Mouse (Mus musculus) lung, postnatal 14 days (tissue): ENCODE data around the gene Ntn5.
"Not testable (repeated sequence)": the region's sequence is repeated elsewhere in the genome, so short reads cannot be mapped to it uniquely, and the experiment has no call there.

Experiments used
- DNase-seq: peaks from one replicate; pipeline ENCODE4 v3.0.0; 2021

Ntn5 gene

DNA sequence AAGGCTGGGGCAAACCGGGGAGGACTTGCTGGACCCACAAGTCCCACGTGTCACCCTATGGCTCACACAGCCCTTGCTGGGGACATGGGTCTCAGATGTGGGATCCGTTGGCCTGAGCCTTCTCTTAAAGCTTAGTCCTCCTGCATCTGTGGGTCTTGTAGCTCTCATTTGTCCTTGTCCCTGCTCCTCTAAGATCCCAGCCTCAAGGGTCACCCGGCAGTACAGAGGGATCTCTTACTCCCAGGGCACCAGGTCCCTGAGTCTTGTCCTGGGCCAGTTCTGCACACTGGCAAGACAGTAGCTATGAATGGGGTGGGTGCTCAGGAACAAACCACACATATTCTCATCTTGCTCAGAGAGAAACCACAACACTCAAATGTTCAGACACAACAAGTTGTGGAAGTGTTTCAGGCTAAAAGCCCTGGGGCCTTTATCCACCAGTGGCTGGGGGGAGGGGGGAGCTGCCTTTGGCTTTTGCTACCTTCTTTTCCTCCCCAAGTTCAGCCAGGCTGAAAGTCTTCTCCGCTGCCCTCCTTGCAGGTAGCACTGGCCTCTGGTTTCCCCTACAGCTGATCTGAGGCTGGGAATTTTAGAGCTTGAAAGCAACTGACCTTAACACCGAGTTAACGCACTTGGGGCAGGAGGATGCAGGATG is at the start of gene Ntn5:
Ntn5 (plus strand) TSS at position 627 of the 655 bp plus-strand sequence.
- DNase-seq, result no peak

DNA sequence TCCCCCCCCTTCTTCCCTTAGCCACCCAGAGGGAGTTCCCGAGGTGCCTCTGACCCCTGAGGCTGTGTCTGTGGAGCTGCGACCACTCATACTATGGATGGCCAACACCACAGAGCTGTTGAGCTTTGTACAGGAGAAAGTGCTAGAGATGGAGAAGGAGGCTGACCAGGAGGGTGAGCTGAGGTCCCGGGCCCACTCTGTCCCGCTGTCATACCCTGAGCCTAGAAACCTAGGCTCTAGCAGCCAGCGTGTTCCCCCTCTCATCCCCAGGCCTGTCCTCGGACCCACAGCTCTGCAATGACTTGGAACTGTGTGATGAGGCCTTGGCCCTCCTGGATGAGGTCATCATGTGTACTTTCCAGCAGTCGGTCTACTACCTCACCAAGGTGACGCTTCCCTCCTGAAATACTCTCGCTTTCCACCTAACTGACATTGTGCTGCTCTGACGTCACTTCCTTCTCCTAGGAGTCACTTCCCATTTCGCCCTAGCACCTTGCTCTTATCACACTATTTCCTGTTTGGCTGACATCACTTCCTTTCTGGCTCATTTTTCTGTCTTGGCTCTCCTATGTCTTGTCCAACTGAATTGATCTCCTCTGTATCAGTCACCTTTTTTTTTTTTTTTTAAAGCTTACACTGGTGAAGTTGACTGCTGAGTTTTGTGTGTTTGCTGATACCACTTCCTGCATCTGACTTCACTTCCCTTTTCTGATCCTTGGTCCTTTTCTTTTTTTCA is 48.7 kb upstream of the Ntn5 start:
- no peak for DNase-seq

DNA sequence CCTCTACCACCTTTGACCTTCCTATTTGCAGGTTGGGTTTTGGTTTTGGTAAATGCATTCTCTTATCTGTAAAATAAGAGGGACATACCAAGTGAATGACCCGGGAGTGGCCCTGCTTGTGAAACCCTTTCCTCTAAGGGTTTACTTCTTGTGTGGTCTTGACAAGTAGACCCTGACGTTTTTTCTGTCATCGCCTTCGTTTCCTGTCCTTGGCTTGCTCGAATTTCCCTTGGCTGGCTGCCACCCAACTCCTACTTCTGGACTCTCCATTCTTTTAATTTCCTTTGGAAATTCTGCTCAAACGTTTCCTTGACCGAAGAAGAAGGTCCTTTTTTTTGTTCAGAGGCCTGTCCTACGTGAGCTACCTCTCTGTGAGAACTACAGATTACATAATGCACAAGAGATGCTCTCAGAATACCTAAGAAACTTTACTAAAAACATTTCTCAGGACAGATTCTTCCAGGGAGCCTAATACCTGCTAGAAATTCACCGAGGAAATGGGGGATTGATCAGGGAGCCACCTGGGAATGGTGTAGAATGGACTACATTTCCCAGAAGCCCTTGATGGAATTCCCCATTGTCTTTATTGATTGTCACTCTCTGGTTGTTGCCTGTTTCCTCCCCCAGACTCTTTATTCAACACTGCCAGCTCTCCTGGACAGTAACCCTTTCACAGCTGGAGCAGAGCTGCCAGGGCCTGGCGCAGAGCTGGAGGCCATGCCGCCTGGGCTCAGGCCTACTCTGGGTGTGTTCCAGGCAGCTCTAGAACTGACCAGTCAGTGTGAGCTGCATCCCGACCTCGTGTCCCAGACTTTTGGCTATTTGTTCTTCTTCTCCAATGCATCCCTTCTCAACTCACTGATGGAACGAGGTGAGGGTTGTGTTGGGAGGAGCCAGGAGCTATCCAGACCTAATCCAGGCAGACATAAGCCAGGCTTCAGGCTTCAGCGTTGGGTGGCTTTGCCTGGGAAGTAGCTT is 47.8 kb upstream of the Ntn5 start:
- DNase-seq, result peak; percentile 63

DNA sequence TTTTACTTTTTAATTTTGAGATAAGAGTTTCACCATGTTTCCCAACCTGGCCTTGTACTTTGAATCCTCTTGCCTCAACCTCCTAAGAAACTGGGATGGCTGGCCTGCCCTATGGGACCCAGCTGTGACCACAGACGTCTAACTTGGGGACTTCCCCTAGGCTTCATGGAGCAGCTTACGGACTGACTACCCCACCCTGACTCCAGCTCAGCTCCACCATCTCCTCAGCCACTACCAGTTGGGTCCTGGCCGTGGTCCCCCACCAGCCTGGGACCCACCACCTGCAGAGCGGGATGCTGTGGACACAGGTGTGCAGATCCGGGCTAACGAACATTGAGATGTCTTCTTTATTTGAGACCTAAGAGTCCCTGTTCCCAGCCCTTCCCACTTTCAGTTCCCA is 46.1 kb upstream of the Ntn5 start:
- no peak for DNase-seq

DNA sequence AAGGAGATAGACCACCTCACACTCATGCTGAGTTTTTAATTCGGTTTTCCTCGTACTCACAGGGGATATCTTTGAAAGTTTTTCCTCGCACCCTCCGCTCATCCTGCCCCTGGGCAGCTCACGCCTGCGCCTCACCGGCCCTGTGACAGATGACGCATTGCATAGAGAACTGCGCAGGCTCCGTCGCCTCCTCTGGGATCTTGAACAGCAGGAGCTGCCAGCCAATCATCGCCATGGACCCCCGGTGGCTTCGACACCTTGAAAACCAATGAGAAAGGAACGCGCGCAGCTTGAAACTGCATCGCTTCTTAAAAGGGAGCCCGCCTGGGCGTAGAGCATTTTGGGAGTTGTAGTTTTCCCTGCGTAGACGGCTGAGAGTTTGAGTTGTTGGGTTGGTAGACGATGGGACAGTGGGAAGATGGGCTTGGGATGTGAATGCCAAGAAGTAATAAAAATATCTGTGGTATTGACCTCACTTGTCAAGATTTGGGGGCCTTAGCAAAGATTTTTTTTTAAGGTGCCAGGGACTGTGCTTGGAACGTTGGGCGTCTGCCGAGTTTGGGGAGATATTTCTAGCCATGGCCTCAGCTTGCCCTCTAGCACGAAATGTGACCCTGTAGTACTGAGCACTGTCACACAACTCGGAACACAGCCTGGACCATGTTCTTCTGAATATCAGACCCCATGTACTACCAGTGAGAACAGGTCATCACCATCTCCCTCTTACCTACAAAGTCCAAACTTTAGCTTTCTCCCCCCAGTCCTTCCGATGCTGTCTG is 45.0 kb upstream of the Ntn5 start:
- peak; percentile 88 for DNase-seq

DNA sequence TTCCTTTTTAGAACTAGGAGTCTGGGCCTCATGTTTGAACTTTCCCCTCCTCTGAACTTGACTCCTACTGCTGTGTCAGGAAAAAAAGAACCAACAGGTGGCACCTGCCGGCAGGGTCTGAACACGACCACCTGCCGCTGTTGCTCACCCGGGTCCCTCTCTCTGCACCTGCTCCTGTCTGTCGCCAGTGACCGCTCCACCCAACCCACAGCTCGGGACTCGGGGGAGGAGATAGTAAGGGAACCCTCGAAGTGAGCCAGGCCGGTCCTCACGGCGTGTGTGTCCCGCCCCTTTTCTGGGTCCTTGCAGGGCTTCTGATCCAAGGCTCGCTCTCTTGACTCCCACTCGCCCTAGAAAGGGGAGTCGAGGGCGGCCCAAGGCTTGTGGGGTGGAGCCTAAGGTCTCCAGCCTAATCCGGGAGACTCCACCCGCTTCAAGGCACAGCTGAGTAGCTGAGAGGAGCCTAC is 44.2 kb upstream of the Ntn5 start, which contains the start of gene Mamstr:
Mamstr (plus strand) TSS at position 417 of the 467 bp plus-strand sequence.
- no peak for DNase-seq

DNA sequence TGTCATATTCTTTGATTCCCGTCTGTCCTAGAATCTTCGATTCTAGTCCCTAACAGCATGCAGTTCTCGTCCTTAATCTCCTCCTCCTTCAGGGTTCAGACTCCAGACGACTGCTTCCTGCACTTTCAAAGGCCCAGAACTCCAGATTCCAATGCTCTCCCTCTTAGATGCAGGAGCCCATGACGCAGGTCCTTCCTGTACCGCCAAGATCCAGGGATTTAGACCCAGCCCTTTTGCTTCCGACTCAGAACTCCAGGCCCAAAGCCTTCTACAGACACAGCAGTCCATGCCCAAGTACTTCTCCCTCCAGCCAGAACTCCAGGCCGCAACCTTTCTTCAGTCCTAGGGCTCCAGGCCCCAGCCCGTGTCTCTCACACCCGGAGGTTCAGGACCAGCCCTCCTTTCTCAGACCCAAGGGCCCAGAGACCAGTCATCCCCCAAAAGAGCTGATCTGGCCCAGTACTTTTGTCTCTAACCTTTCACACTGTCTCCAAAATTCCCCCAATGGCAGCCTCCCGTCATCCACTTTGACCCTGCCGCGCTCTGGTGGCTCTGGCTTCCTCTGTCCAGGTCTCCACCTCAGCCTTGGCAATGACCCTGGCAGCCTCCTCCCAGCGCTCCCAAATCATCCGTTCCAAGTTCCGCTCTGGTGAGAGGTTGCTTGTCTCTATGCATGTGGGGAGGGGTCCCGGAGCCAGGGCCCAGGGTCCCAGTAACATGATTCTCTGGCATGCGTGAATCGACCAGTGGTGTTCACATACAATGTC is 43.4 kb upstream of the Ntn5 start:
- no peak for DNase-seq

DNA sequence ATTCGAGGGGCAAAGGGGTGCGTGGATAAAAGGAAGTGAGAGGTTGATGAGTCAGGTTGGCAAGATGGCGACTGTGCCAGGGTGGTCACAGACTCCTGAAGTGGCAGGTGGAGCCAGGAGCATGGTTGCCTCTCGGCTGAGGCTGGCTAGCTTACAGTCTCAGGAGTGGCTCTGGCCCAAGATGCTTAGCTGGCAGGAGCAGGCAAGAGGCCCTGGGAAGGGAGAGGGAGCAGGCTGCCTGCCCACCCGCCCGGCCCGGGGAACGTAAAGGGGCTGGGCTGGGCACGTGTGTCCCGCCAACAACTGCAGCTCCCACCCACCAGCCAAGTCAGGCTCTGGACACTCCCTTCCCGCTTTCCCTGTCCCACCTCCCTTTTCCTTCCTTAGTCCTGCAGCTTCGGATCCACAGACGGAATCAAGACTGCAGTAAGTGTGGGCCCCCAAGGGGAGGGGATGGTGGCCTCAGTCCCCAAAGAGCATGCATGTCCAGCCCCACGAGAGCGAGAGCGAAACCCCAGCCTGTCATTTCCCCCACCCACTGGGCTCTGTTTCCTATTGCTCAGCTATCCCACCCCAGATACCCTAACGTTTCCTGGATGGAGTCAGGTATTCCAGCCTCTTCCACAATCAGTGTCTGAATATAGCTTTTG is 42.3 kb upstream of the Ntn5 start:
- DNase-seq, result peak; percentile 43

DNA sequence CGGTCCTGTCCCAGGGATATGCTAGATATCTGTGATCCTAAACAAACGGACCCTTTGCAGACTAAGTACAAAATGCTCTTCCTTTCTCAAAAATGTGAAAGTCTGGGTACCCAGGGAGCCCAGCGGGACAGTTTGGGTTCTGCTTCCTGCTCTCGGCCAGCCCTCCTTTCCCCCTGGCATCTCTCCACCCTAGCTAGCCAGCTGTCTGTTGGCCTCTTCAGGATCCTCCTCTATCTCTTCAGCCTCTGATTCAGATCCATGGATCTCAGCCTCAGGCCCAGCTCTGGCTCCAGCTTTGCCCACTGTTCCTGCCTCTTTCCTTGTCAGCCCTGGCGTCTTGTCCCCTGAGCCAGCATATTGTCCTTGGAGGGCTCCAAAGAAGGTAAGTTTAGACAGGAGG is 41.7 kb upstream of the Ntn5 start:
- no peak for DNase-seq

DNA sequence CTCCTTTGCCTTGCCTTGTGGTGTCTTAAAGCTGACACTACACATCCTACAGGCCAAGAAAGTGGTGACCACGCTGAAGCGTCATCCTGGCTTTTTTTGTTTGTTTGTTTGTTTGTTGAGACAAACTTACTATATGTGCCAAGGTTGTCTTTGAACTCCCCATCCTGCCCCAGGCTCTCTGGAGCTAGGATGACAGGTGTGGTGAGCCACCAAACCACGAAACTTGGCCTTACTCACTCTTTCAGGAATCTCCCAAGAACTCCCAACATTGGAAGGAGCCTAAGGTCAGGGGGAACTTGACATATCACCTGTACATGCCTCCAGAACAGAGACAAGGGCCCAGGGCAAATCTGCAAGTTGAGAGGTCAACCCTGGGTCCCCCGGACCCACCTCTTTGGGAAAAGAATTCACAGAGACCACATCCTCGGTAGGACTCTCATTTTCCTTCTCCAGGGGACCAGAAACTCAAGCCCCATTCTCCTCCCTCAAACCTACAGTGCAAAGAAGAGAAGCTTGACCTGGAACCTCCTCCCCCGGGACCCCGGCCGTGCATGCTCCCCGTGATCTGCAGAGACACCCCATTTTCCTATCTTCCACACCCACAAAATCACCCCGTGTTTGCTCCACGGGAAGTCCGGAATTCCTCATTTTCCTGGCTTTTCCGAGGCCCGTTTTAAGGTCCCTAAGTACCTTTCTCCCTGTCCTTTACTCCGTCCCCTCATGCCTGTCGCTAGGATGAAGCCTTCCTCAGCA is 41.1 kb upstream of the Ntn5 start:
- DNase-seq, result no peak

DNA sequence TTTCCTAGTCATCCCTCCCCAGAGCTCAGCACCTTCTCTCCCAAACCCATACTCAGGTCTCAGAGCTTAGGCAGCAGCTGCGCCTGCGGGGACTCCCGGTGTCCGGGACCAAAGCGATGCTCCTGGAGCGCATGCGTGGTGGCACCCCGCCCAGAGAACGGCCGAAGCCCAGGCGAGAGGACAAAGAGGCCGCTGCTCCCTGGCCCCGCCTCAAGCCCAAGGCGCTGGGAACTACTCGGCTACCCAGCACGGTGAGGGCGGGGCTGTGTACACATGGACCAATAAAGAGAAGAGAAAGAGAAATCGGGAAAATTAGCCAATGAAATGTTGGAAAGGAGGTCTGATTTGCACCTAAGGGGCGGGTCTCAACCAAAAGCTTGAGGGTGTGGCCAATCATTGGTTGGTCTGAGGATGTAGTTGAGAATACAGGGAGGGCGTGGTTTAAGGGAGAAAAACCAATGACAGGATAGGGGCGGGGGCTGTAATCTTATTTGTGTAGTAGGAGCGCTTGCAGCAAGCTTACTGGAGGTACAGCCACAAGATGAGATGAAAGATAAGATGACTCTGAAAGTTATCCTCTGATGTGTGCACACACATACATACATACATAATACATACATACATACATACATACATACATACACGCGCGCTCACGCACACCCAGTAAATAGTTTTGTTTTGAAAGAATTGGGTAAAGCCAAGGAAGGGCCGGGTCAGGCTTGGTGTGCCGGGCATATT is 40.2 kb upstream of the Ntn5 start:
- DNase-seq, result peak; percentile 92

DNA sequence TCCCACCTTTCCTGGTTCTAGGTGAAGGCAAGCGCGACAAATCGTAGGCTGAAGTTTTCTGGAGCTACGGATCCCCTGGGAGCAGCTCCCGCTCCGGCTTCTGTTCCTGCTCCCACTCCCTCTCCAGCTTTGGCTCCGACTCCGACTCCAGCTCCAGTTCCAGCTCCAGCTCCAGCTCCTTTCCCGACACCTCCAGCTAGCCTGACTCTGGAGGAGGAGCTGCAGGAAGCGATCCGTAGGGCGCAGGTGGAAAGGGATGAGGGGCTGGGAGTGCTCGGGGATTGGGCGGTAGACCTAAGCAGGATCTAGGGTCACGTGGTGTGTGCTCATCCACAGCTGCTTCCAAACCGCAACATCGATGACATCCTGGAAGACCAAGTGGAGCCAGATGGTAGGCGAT is 39.6 kb upstream of the Ntn5 start:
- no peak for DNase-seq

DNA sequence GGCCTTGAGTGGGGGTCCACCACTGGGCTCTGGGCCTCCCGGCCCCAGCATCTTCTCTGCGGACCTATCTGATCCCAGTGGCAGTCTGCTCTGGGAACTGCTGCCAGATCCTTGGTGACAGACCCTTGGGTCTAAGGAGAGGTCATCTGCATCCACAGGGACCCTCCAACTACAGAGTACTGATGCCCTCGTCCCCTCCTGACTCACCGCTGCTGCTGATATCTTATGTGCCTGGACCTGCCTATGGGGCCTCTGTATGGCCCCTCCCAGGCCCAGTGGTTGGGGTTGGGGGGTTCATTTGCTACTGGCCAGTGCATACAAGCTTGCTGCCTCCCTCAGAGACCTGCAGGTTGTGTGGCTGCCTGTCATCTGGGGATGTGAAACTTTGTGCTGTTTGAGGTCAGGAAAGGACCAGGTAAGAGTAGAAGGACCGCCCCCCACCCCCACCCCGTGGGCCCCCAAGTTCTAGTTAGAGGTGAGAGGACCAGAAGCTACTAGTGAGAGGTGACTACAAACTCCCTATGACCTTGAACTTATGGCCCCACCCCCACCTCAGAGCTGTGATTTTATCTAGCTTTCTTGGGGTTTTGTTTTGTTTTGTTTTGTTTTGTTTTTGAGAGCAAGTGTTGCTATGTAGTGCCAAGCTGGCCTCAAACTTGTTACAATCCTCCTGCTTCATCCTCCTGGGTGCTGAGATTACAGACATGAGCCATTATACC is 38.8 kb upstream of the Ntn5 start:
- DNase-seq, result no peak

DNA sequence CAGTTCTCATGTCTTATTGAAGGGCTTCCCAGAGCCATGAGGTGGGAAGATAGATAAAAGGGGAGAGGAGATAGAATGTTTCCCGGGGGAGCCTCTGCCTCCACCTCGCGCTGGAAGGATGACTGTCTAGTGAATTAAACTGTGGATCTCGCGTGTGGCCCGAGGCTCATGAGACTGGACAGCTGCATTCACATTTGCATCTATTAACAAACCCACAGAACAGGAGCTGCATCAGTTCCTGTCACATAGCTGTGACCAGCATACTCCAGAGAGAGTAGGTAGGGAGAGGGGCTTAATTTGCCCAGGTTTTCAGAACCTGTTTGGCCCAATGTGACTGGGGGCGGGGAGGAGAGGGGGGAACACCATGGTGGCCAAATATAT is 38.2 kb upstream of the Ntn5 start:
- DNase-seq, result no peak

DNA sequence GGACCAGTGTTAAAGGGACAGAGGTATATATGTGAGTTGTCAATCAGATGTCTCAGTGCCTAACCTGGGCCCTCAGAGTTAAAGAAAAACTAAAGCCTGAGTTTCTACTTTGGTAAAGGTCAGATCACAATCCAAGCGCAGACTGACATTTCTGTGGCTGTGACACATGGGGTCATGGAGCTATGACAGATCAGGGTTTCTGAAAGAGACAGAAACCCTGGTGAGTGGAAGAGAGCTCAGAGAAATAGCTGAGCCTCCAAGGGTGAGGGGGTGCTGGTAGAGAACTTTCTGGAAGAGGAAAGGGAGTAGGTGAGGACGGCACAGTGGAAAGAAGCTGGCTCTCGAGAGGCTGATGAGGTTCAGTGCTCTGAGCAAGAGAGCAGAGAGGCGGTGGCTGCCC is 37.2 kb upstream of the Ntn5 start:
- no peak for DNase-seq

DNA sequence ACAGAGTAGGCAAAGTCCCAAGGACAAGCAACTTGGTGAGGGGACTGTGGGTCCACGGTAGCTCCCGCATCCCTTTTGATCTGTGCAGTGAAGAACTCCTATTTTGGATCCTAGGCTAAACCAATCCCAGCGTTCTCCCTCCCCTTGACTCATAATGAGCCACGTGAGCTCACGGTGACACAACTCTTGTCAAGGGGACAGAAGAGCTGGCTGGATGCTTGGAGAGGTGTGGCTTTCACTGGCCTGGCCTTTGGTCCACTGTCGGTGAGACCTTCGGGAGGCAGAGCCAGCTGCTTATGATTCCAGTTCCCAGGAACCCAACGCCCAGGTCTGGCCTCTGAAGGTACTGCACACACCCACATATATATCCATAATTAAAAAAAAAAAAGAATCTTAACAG is 34.5 kb upstream of the Ntn5 start:
- DNase-seq, result no peak

DNA sequence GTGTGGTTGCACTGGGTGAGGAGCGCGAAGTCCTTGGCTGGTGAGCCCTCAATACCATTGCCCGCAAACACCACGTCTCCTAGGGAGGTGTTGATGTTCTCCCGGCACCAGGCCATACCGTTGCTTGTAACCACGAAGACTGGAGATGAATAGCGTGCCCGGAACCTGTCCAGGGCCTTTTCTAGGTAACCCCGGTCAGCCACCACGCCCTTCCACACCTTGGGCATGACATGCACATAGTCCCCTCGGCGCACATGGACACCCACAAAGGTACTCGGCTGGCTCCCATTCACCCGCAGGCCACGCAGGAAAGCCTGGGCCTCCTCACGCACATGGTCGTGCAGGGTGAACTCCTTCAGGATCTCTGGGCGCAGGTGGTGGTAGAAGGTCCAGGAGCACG is 33.3 kb upstream of the Ntn5 start:
- not testable (repeated sequence) for DNase-seq

DNA sequence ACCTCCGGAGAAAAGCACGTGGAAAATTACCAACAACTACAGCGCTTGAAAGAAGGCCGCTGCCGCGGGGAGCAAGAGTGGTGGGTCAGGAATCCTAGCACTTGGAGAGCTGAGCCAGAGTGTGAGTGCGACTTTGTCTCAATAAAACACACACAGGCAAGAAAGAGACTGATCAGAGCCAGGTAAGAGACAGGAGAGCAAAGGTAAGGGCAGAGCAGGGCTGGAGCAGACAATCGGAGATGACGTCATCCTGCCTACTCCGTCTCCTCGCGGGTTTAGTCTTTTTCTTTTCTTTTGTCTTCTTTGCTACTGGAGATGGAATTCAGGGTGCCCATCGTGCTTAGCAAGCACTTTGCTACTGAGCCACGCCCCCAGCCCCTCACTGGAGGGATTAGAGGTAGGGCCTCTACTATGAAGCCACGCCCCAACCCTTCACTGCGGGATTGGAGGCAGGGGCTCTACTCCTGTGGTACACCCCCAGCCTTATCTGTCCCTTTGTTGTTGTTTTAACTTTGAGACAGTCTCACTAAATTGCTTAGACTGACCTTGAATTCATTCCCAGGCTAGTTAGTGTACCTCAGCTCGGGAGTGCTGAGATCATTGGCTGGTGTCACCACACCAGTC is 29.3 kb upstream of the Ntn5 start:
- no peak for DNase-seq
